Mouse (Mus musculus): ENCODE data around the gene Senp7. TPM values are rescaled to one million over a fixed set of nuclear protein-coding genes. Genes with fewer than 3 reads are reported as not detected.

Senp7 gene
- polyA plus RNA-seq, 1 experiment: not detected

- Histone ChIP-seq H3K27ac (ENCODE audit: insufficient read depth, low read depth, low read length) (no peak overlapping the region), H3K4me1 (ENCODE audit: control insufficient read depth, insufficient read depth, low read length) (no peaks in the 10 kb centered on the region), H3K4me3 (ENCODE audit: insufficient read depth, low read depth, low read length) (no peak overlapping the region)
- no peak for TF ChIP-seq POLR2A (IDR thresholded peaks at IDR 0.05; ENCODE audit: insufficient read depth, low read depth, low read length)
- TF ChIP-seq CTCF (IDR thresholded peaks at IDR 0.05; ENCODE audit: insufficient read depth, low read depth, low read length): no peak
Measured at GRCm38 (mm10) chr16:56227686-56228085, 179.5 kb downstream of the Senp7 start.

GRCm38 (mm10) chr16:56229455-56229854 is 181.3 kb downstream of the Senp7 start:
- TF ChIP-seq CTCF (IDR thresholded peaks at IDR 0.05; ENCODE audit: insufficient read depth, low read depth, low read length) (no peak), POLR2A (IDR thresholded peaks at IDR 0.05; ENCODE audit: insufficient read depth, low read depth, low read length) (no peak)
- H3K4me1 ChIP-seq (ENCODE audit: control insufficient read depth, insufficient read depth, low read length): no peaks in the 10 kb centered on the region
- 67% methylated on average over 2 of the region's 2 CpGs for WGBS
- H3K4me3 ChIP-seq (ENCODE audit: insufficient read depth, low read depth, low read length): no peak overlapping the region
- no peak overlapping the region for H3K27ac ChIP-seq (ENCODE audit: insufficient read depth, low read depth, low read length)

GRCm38 (mm10) chr16:56231300-56231699 is 183.2 kb downstream of the Senp7 start:
- H3K27ac ChIP-seq (ENCODE audit: insufficient read depth, low read depth, low read length): no peak overlapping the region
- 66% methylated on average over 10 of the region's 10 CpGs for WGBS
- no peaks in the 10 kb centered on the region for H3K4me1 ChIP-seq (ENCODE audit: control insufficient read depth, insufficient read depth, low read length)
- TF ChIP-seq POLR2A (IDR thresholded peaks at IDR 0.05; ENCODE audit: insufficient read depth, low read depth, low read length) (no peak), CTCF (IDR thresholded peaks at IDR 0.05; ENCODE audit: insufficient read depth, low read depth, low read length) (no peak)
- no peak overlapping the region for H3K4me3 ChIP-seq (ENCODE audit: insufficient read depth, low read depth, low read length)

DNA sequence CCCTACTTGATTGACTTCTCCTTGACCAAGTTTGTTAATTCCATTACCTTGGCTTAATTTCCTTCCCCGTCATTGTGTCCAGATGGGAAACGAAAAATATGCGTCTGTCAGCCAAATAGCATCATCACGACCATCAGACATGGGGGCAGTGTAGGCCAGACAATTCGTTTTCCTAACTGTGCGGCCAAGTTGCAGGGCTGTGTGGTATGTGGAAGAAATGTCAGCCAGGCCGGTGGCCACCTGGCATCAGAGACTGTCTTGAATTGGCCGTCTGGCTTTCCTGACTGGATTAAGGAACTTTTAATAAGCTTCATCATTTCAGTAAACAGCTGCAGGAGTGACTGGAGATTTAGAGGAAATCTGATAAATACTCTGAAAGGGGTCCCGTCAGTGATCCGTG is 184.6 kb downstream of the Senp7 start:
- TF ChIP-seq CTCF (IDR thresholded peaks at IDR 0.05; ENCODE audit: insufficient read depth, low read depth, low read length): no peak
- TF ChIP-seq POLR2A (IDR thresholded peaks at IDR 0.05; ENCODE audit: insufficient read depth, low read depth, low read length): no peak

More for the DNA sequence above, 184.6 kb downstream of the Senp7 start:
- no peaks in the 10 kb centered on the region for H3K4me1 ChIP-seq (ENCODE audit: control insufficient read depth, insufficient read depth, low read length)
- H3K4me3 ChIP-seq (ENCODE audit: insufficient read depth, low read depth, low read length): no peak overlapping the region
- WGBS: 84% methylated on average over 10 of the region's 10 CpGs
- H3K27ac ChIP-seq (ENCODE audit: insufficient read depth, low read depth, low read length): no peak overlapping the region

Other genes with a start within 250 kb of the Senp7 start
- not detected in 2 replicates for gene Nfkbiz, start 209.4 kb upstream of the Senp7 start, polyA plus RNA-seq (2012; ENCODE audit: insufficient read depth, insufficient read length, low replicate concordance, missing spikeins)
- not detected in 2 replicates for gene Nxpe3, start 153.1 kb upstream of the Senp7 start, polyA plus RNA-seq (2012; ENCODE audit: insufficient read depth, insufficient read length, low replicate concordance, missing spikeins)
- 217 TPM in 1 of 2 replicates, not detected in the other for gene Cep97, start 113.5 kb upstream of the Senp7 start, polyA plus RNA-seq (2012; ENCODE audit: insufficient read depth, insufficient read length, low replicate concordance, missing spikeins)
- gene Rpl24, start 82.1 kb upstream of the Senp7 start, polyA plus RNA-seq (2012; ENCODE audit: insufficient read depth, insufficient read length, low replicate concordance, missing spikeins): 3,289 TPM in 1 of 2 replicates, not detected in the other
- gene Zbtb11, start 74.5 kb upstream of the Senp7 start, polyA plus RNA-seq (2012; ENCODE audit: insufficient read depth, insufficient read length, low replicate concordance, missing spikeins): not detected in 2 replicates
- gene Pcnp, start 18.6 kb upstream of the Senp7 start, polyA plus RNA-seq (2012; ENCODE audit: insufficient read depth, insufficient read length, low replicate concordance, missing spikeins): not detected in 2 replicates
- not detected in 2 replicates for gene Trmt10c, start 10.5 kb upstream of the Senp7 start, polyA plus RNA-seq (2012; ENCODE audit: insufficient read depth, insufficient read length, low replicate concordance, missing spikeins)
- not detected in 2 replicates for gene Impg2, start 156.0 kb downstream of the Senp7 start, polyA plus RNA-seq (2012; ENCODE audit: insufficient read depth, insufficient read length, low replicate concordance, missing spikeins)